Mouse (Mus musculus) thymus, postnatal 25 days (tissue): Measurements from ENCODE around the gene Tmem223.
A peak's percentile ranks its signal among the peaks of the same experiment; 100 is the strongest.
"Not testable (repeated sequence)": the region's sequence is repeated elsewhere in the genome, so short reads cannot be mapped to it uniquely, and the experiment has no call there.

Experiments
- DNase-seq: peaks from one replicate; pipeline ENCODE4 v3.0.0; 2022

The Tmem223 gene

GRCm38 (mm10) chr19:8770567-8771270 lies at the start of gene Tmem223:
TSS of gene Tmem223 (plus strand) at chr19:8770996.
- peak; percentile 86 for DNase-seq

- no peak for DNase-seq
Observed at GRCm38 (mm10) chr19:8721378-8721777, 49.4 kb upstream of the Tmem223 start.

GRCm38 (mm10) chr19:8722021-8722420 lies 48.8 kb upstream of the Tmem223 start:
- no peak for DNase-seq

- DNase-seq: no peak
Observed at GRCm38 (mm10) chr19:8722559-8722906, 48.3 kb upstream of the Tmem223 start.

GRCm38 (mm10) chr19:8722907-8723573 lies 47.8 kb upstream of the Tmem223 start, which contains the start of gene Slc3a2:
TSS of gene Slc3a2 (minus strand) at chr19:8723369.
- peak; percentile 95 for DNase-seq

- DNase-seq: no peak
Observed at GRCm38 (mm10) chr19:8723574-8724346, 47.0 kb upstream of the Tmem223 start.

- DNase-seq: no peak
Observed at GRCm38 (mm10) chr19:8724392-8724791, 46.4 kb upstream of the Tmem223 start.

GRCm38 (mm10) chr19:8725081-8725613 lies 45.6 kb upstream of the Tmem223 start:
- no peak for DNase-seq

- no peak for DNase-seq
Observed at GRCm38 (mm10) chr19:8726609-8727390, 44.0 kb upstream of the Tmem223 start.

GRCm38 (mm10) chr19:8727495-8728114 lies 43.2 kb upstream of the Tmem223 start:
- DNase-seq: no peak

GRCm38 (mm10) chr19:8728335-8729099 lies 42.3 kb upstream of the Tmem223 start:
- DNase-seq: not testable (repeated sequence)

- no peak for DNase-seq
Observed at GRCm38 (mm10) chr19:8734334-8734733, 36.5 kb upstream of the Tmem223 start.

GRCm38 (mm10) chr19:8735389-8736159 lies 35.2 kb upstream of the Tmem223 start, which contains the start of gene Wdr74:
TSS of gene Wdr74 (plus strand) at chr19:8735827.
- DNase-seq: peak; percentile 92

GRCm38 (mm10) chr19:8736160-8736467 lies 34.7 kb upstream of the Tmem223 start:
- DNase-seq: no peak

GRCm38 (mm10) chr19:8738911-8739310 lies 31.9 kb upstream of the Tmem223 start:
- DNase-seq: no peak

- DNase-seq: no peak
Observed at GRCm38 (mm10) chr19:8739646-8740045, 31.1 kb upstream of the Tmem223 start.

- no peak for DNase-seq
Observed at GRCm38 (mm10) chr19:8740603-8741002, 30.2 kb upstream of the Tmem223 start, which contains the start of gene 1700092M07Rik. TSS of gene 1700092M07Rik (plus strand) at chr19:8740718.

GRCm38 (mm10) chr19:8741243-8741869 lies 29.4 kb upstream of the Tmem223 start, which contains the start of gene Stx5a:
TSS of gene Stx5a (plus strand) at chr19:8741413.
- DNase-seq: peak; percentile 94

GRCm38 (mm10) chr19:8742176-8742575 lies 28.6 kb upstream of the Tmem223 start:
- no peak for DNase-seq

- no peak for DNase-seq
Observed at GRCm38 (mm10) chr19:8745382-8745781, 25.4 kb upstream of the Tmem223 start.
